Mouse (Mus musculus) liver, postnatal 0 days (tissue): ENCODE data around the gene Filip1l.

Experiments used
- CTCF ChIP-seq: sonication (generic); IDR thresholded peaks from 2 replicates; pipeline ENCODE4 v1.5.1; 2016; ENCODE audit warnings: antibody characterized with exemption, low read depth
- EP300 ChIP-seq: IDR thresholded peaks from 2 replicates; pipeline ENCODE4 v1.6.1; 2016; ENCODE audit warnings: antibody characterized with exemption, low read depth, mild to moderate bottlenecking

DNA sequence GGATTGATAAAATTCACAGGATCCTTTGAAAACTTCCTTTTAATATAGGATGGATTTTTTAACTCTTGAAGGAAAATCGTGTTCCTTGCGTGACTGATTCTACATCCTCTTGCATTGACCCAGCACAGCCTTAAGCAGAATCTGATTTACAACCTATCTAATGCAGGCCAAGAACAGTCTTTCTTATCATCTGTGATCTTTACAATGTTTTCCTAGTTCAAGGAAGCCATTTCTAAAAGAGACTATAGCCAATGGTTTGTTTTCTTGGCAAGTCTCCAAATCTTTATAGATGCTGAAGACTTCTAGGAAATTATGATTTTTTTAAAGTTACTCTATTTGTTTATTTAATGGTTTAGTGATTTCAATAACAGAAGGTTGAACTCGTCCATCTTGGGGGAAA is 19.3 kb downstream of the Filip1l start:
- TF ChIP-seq EP300 (no peak), CTCF (no peak)
